Mouse (Mus musculus): ENCODE data around the gene Ptprg.

GRCm38 (mm10) chr14:11895486-11895885 lies 342.2 kb downstream of the Ptprg start:
- TF ChIP-seq CTCF (IDR thresholded peaks at IDR 0.05; ENCODE audit: borderline replicate concordance, insufficient read depth, low read length): no peak
- no peak for TF ChIP-seq POLR2A (IDR thresholded peaks at IDR 0.05; ENCODE audit: low read depth, low read length)

All from embryonic fibroblast, embryonic 13.5 days (primary cell).